Mouse (Mus musculus) CH12.LX (cell line): Measurements from ENCODE around the gene Cyp2d22.

Source experiments
- CTCF ChIP-seq, 2 experiments: IDR thresholded peaks in 1 of 2; conservative IDR thresholded peaks in 1 of 2; 2 replicates each; pipeline ENCODE4 v1.5.1; 2011 to 2012; ENCODE audit warnings: low read depth in 2 of 2, low read length in 2 of 2, improper control_type of control experiment in 1 of 2, inconsistent platforms in 1 of 2, mild to moderate bottlenecking in 1 of 2, moderate library complexity in 1 of 2
- POLR2A ChIP-seq: IDR thresholded peaks from 2 replicates; pipeline ENCODE4 v1.6.1; 2011; ENCODE audit warnings: low read depth, mild to moderate bottlenecking, improper control_type of control experiment, low read length
- UBTF ChIP-seq: IDR thresholded peaks from 2 replicates; pipeline ENCODE4 v1.6.1; 2012; ENCODE audit warnings: low read depth, mild to moderate bottlenecking, inconsistent platforms, low read length, improper control_type of control experiment, moderate library complexity
- ZKSCAN1 ChIP-seq: IDR thresholded peaks from 2 replicates; pipeline ENCODE4 v1.6.1; 2012; ENCODE audit warnings: low read depth, inconsistent platforms, low read length, improper control_type of control experiment, borderline replicate concordance
- ZMIZ1 ChIP-seq: IDR thresholded peaks from 2 replicates; pipeline ENCODE4 v1.6.1; 2012; ENCODE audit warnings: low read depth, mild to moderate bottlenecking, inconsistent platforms, low read length, improper control_type of control experiment

- TF ChIP-seq ZKSCAN1 (no peak), POLR2A (no peak), UBTF (no peak), CTCF (conservative IDR thresholded peaks at IDR 0.05 in 1 of 2, IDR thresholded peaks at IDR 0.05 in 1 of 2; ENCODE audit: low read depth in 2 of 2, low read length in 2 of 2) (no peak), ZMIZ1 (no peak)
Measured at GRCm38 (mm10) chr15:82322195-82322594, 57.9 kb downstream of the Cyp2d22 start.
